Mouse (Mus musculus) stomach, embryonic 16.5 days (tissue): ENCODE measurements at regions not wholly inside any gene's neighbourhood (a gene's known extent, or its start where the extent isn't known, plus 50 kb on each side); places are given as distances from the start of the nearest gene placed in this dataset.

Experiments used
- ATAC-seq: fragments of 200-750 bp; cut with Nextera tagmentation; 2 replicates; pipeline ENCODE4 v1.8.0; 2017; ENCODE audit warnings: moderate number of reproducible peaks, moderate TSS enrichment; ENCODE audit not compliant: insufficient read depth, low FRiP score
- H3K27ac ChIP-seq: fragments of 300-500 bp; sonication (generic); 2 replicates; pipeline ENCODE4 v1.5.1; 2014; ENCODE audit warnings: low read length
- H3K27me3 ChIP-seq: fragments of 300-500 bp; sonication (generic); 2 replicates; pipeline ENCODE4 v1.6.1; 2014; ENCODE audit warnings: low read length, control low read depth, mixed read lengths; ENCODE audit not compliant: control insufficient read depth, insufficient read depth
- H3K36me3 ChIP-seq: fragments of 300-500 bp; sonication (generic); 2 replicates; pipeline ENCODE4 v1.6.1; 2014; ENCODE audit warnings: low read length; ENCODE audit not compliant: control insufficient read depth, insufficient read depth
- H3K4me1 ChIP-seq: fragments of 300-500 bp; sonication (generic); 2 replicates; pipeline ENCODE4 v1.6.1; 2014; ENCODE audit warnings: low read length, control low read depth, mixed read lengths; ENCODE audit not compliant: control insufficient read depth, insufficient read depth
- H3K4me2 ChIP-seq: fragments of 300-500 bp; sonication (generic); 2 replicates; pipeline ENCODE4 v1.6.1; 2014; ENCODE audit warnings: low read depth, low read length, mixed read lengths
- H3K4me3 ChIP-seq: fragments of 300-500 bp; sonication (generic); replicated peaks from 2 replicates; pipeline ENCODE4 v1.5.1; 2014; ENCODE audit warnings: mild to moderate bottlenecking, low read length
- H3K9ac ChIP-seq: fragments of 300-500 bp; sonication (generic); 2 replicates; pipeline ENCODE4 v1.6.1; 2014; ENCODE audit warnings: low read length
- H3K9me3 ChIP-seq: fragments of 300-500 bp; sonication (generic); replicated peaks from 2 replicates; pipeline ENCODE4 v1.6.1; 2016; ENCODE audit warnings: low read length, control low read depth; ENCODE audit not compliant: control insufficient read depth
- WGBS: fragments of 180-500 bp; shearing (Covaris S2); extraction: QIAGEN DNeasy Blood & Tissue Kit; methylation state at CpG from one replicate; pipeline ENCODE4 v1.1.7; 2014; 5-methylcytosine and 5-hydroxymethylcytosine counted together

DNA sequence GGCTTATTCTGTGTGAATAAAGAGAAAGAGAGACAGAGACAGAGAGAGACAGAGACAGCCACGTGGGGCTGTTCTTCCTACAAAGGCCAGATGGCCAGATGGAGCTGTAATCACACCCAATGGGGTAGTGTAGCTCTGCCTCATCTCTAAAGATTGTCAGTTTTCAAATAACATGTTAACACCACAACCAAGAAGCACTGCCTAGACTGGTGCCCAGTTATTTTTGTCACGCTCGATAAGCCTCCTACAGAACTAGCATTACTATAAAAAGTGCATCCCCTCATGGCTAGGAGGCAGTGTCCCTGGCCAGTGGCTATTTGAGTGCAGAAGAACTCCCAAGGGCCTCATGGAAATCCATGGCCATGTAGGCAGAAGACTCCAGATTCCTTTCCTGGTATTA, 90.0 kb upstream of the Irx4 start:
- H3K27ac ChIP-seq, result no peak overlapping the region

DNA sequence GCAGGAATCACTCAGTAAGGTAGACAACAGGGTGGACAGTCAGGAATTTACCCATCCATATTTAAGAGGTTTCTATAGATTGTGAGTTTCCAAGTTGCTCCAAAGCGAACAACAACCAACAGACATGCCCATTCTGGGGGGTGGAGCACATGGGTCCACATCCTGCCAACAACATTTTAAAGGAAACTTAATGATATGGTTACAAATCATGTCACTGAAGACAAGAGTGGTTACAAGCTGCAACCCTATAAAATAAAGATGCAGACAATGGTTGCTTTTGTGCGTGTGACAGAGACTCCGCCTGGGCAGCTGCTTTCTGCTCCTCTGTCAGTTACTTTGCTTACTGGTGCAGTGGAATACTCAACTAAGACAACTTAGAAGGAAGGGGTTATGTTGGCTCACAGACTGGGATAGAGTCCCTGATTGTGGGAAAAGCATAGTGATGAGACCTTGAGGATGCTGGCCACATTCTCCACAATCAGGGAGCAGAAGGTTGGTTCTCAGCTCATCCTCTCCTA, 52.3 kb upstream of the Irx4 start:
- Histone ChIP-seq H3K4me2 (no peak overlapping the region), H3K4me3 (no peak overlapping the region)
- no peak for ATAC-seq

More for the DNA sequence above, 90.0 kb upstream of the Irx4 start:
- 71% methylated on average over 3 of the region's 3 CpGs for WGBS
- Histone ChIP-seq H3K9me3 (no peaks in the 10 kb centered on the region), H3K4me3 (no peak overlapping the region), H3K9ac (no peak overlapping the region), H3K27me3 (no peaks in the 10 kb centered on the region), H3K36me3 (no peaks in the 10 kb centered on the region), H3K4me2 (no peak overlapping the region), H3K4me1 (no peaks in the 10 kb centered on the region)
- ATAC-seq, result no peak

More for the DNA sequence above, 52.3 kb upstream of the Irx4 start:
- H3K9ac ChIP-seq, result no peak overlapping the region
- no peak overlapping the region for H3K27ac ChIP-seq
- no peaks in the 10 kb centered on the region for H3K27me3 ChIP-seq
- 0 out of 2 replicates have a peak, but pooled peaks cover 3% of the 10 kb centered on the region for H3K9me3 ChIP-seq
- H3K36me3 ChIP-seq, result no peaks in the 10 kb centered on the region
- no peaks in the 10 kb centered on the region for H3K4me1 ChIP-seq
- WGBS, result 91% methylated on average over 3 of the region's 3 CpGs
